Mouse (Mus musculus): ENCODE results near the gene Nrbf2. TPM values are rescaled to one million over a fixed set of nuclear protein-coding genes. Genes with fewer than 3 reads are reported as not detected.
A peak's percentile ranks its signal among the peaks of the same experiment; 100 is the strongest.

The Nrbf2 gene
- total RNA-seq, 2 experiments from 2014 or later, result 9.3 to 10.1 TPM

DNA sequence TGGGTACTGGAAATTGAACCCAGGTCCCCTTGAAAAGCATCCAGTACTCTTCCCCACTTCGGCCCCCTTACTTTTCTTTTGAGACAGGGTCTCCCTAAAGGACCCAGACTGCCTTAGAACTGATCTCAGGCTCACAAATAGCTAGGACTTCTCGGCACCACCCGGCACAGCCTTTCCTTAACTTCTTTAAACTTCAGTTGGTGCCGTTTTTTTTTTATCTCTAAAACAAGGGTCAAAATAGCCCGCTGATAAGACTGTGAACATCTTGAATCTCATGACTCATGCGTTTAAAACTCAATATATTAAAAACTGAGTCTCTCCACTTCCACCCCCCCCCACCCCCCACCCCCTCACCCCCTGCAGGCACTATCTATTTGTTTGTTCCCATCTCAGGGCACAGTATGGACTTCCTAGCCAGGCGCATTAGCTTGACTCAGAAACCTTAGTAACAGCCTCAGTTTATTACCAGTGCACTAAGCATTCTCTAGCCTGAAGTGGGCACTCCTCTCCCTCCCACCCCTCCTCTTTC, 10.9 kb upstream of the Nrbf2 start:
- no peak for DNase-seq

DNA sequence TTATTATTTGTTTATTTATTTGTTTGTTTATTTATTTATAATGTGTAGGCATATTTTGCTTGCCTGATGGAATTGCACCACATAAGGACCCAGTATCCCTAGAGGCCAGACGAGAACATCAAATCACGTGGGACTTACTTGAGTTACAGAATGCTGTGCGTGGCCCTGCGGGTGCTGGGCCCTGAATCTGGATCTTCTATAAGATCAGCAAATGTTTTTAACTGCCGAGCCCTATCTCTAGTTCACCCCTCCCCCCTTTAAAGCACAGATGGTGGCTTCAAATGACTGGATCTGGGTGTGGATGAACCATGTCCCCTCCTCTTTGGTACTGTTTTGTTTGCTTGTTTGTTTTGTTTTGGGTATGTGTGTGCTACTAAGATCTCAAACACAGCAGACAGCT, 10.2 kb upstream of the Nrbf2 start:
- no peak for DNase-seq

DNA sequence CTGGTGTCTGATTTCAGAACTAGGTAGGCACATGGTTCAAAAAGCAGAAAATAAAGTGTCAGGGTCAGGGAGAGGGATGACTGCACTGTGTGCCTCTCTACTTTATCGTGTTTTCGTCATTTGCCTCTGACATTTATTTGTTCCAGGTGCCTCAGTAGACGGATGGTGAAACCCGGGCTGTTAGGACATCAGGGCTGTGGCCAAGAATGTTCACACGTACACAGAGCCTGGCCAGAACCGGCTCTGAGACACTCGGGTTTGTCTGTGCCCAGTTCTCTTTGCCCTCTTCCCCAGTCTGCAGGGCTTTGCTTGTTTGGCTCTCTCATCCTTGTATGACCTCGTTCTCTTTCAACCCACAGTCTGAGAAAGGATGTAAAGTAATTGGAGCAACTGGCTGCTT, 6.0 kb upstream of the Nrbf2 start:
- DNase-seq, result no peak

DNA sequence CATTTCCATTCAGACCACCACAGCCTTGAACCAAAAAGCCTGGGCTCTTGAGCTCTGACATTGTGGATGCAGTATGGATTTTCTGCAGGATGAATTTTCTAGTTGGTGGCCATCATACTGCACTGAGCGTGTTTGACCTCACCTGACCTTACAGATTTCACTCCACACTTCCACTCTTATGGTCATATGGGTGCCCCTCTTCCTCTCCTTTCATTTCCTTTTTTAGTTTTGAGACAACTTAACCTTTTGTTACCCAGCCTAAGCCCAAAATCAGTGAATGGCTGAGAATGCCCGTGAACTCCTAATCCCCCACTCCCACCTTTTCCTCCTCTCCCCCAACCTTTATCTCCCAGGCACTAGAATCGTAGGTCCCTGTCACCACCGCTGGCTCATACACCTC, 5.5 kb upstream of the Nrbf2 start:
- no peak for DNase-seq

DNA sequence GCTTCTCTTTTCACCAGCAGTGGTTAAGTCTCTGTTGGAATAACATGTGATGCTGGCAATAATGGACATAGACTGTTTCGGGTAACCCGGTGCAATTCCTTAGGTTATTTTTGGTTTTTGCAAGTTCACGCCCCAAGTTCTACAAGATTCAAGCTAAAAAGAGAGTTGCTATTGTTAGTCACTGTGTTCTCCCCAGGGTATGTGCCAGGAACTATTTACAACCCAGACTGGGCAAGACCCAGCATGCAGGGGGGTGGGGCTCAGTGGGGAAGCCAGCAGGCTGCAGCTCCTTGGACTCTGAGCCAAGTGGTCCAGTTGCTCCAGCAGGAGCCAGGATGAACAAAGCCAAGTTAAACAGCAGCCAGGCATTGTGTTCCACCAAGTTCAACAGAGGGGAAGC, 2.8 kb upstream of the Nrbf2 start:
- peak; percentile 66 for DNase-seq

DNA sequence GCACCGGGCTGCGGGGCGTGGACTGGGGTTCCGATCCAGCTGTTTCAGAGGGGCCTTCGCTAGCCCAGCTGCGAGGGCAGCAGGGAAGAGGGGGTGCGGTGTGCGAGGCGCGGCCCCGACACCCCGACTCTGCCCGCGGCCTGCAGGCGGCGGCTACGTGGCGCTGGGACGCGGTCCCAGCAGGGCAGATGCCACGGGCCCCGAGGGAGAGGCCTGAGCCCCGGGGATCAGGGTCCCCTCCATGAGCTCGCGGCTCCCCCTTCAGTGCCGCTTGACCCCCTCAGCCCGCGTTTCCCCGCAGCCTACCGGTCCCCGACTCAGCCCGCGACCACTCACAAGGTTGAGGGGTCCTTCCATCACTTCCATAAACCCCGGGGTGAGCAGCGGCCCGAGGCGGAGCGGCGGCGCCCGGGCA, 337 bp downstream of the Nrbf2 start:
- DNase-seq, result peak; percentile 49

- peak; percentile 29 for DNase-seq
Measured at GRCm38 (mm10) chr10:67284311-67284710, 794 bp downstream of the Nrbf2 start.

- DNase-seq, result no peak
Measured at GRCm38 (mm10) chr10:67283516-67283915, 1.6 kb downstream of the Nrbf2 start.

DNA sequence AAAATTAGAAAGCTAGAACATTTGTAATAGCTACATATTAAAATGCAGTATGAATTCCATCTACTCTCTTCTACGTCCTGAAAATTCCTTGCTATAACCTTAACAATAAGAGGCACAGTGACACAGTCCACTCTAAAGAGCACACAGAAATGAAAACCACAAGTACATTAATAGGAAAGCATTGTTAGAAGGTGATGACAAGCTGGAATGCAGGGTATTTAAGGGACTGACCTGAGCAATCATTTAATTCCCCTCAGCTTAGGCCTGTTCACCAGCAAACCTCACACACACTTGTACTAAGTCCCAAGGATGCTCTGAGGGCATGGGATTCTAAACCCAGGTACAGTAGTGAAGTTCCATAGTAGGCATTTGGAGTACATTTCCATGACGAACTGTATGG, 2.6 kb downstream of the Nrbf2 start:
- no peak for DNase-seq

- no peak for DNase-seq
Measured at GRCm38 (mm10) chr10:67281852-67282251, 3.3 kb downstream of the Nrbf2 start.

GRCm38 (mm10) chr10:67275916-67276315, 9.2 kb downstream of the Nrbf2 start:
- no peak for DNase-seq

DNA sequence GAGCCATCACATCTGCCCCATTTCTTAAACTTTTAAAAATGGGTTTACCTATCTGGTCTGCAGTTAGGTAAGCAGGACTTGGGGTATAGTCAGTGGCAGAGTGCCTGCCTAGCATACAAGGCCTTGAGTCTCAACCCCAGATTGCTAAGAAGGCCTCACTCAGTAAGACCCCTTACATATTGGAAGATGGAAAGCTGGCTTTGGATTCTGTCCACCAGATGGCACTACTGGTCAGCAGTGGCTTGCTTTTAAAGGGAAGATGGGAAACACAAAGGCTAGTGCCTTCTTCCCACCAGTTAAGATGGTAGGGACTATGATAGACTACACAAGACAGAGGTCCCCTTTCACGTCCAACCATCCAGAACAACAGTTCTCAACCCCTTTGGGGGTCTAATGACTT, 20.3 kb downstream of the Nrbf2 start:
- DNase-seq, result peak; percentile 51

GRCm38 (mm10) chr10:67253115-67253514, 32.0 kb downstream of the Nrbf2 start:
- DNase-seq, result no peak

DNA sequence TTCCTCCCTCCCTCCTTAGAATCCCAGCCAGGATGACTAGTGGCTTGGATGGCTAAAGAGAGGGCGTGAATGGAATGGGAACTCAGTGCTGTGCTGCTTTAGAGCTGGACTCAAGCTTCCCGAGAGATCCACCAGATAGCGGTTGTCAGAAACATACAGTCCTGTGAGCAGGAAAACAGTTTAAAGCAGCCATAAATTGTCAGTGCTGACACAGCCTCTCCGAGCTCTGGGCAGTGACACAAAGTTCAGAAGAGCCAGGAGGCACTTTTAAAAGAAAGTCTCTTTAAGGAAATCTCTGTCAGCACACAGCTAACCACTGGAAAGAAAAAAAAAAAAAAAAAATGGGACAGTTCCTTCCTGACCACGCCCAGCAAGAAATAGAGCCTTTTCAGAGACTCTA, 32.8 kb downstream of the Nrbf2 start:
- DNase-seq, result no peak

DNA sequence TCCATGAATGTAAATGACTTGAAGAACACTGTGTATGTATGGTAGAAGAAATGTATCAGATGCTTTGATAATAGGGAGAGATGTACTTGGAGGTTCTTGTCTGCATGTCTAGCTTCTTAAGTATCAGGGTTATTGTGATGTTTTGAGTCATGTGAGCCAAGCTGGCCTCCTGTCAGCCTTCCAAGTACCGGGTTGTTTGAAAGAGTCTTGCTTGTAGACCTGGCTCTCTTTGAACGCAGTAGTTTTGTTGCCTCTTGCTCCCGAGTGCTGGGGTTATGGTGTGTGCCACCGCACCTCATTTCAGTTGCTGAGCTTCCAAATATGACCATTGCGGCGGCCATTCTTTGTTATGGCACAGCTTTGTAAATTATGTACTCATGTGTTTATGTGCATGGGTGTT, 34.3 kb downstream of the Nrbf2 start:
- no peak for DNase-seq

DNA sequence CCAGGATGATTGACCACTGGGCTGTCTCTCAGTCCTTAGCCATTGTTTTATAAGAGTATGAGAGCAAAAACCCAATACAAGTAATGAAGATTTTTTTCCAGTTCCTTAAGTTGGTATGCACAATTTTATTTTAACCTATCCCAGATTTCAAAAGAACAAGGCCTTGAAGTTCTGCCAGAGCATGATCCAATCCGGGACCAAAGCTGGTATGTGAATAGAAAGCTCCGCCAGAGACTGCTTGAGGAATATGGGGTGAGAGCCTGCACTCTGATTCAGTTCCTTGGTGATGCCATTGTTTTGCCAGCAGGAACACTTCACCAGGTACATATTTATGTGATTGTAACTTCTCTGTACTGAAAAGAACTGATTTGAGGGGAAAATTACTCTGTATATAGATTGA, 35.6 kb downstream of the Nrbf2 start:
- no peak for DNase-seq

DNA sequence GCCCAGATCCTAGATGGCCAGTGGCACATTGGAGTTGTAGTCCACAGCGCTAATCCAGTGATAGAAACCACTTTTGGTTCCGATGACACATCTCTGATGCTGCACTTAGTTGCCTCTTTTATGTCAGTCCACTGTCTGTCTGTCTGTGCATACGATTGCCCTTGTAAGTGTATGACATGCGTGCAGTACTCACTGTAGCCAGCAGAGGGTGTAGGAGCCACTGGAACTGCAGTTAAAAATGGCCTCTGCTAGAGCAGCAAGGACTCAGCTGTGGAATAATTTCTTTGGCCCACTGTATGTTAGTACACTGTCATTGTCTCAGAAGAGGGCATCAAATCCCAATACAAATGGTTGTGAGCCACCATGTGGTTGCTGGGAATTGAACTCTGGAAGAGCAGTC, 38.0 kb downstream of the Nrbf2 start:
- DNase-seq, result peak; percentile 53

- no peak for DNase-seq
Measured at GRCm38 (mm10) chr10:67230439-67230838, 54.7 kb downstream of the Nrbf2 start.

DNA sequence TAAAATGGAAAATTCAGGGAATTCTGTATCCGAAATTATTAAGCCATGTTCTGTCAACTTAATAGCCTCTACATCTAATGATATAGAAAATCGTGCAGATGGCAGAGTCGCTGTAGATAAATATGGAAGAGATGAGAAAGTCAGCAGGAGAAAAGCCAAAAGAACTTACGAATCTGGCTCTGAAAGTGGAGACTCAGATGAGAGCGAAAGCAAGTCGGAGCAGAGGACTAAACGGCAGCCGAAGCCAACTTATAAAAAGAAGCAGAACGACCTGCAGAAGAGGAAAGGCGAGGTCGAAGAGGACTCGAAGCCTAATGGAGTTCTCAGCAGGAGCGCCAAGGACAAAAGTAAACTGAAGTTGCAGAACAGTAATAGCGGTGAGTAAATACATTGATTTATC, 58.6 kb downstream of the Nrbf2 start:
- DNase-seq, result no peak

- peak; percentile 22 for DNase-seq
Measured at GRCm38 (mm10) chr10:67226109-67226508, 59.0 kb downstream of the Nrbf2 start.

DNA sequence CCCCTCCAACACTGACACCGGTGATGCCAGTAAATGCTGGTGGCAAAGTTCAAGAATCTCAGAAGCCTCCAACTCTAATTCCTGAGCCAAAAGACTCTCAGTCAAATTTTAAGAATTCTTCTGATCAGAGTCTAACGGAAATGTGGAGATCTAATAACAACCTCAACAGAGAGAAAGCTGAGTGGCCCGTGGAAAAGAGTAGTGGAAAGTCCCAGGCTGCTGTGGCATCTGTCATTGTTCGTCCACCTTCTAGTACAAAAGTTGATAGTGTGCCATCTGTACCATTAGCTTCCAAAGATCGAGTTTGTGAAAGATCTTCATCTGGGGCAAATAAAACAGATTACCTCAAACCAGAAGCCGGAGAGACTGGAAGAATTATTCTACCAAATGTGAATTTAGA, 59.6 kb downstream of the Nrbf2 start:
- no peak for DNase-seq

DNA sequence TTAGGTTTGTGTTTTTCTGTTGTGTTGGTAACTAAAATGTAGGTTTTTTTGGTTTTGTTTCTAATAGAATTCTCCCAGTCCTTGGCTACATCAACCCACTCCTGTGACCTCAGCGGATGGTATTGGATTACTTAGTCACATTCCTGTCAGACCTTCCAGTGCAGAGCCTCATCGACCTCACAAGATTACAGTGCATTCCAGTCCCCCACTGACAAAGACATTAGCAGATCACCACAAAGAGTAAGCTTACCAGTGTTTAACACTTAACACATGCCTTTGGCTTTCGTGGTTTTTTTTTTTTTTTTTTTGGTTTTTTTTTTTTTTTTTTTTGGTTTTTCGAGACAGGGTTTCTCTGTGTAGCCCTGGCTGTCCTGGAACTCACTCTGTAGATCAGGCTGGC, 61.2 kb downstream of the Nrbf2 start:
- no peak for DNase-seq

DNA sequence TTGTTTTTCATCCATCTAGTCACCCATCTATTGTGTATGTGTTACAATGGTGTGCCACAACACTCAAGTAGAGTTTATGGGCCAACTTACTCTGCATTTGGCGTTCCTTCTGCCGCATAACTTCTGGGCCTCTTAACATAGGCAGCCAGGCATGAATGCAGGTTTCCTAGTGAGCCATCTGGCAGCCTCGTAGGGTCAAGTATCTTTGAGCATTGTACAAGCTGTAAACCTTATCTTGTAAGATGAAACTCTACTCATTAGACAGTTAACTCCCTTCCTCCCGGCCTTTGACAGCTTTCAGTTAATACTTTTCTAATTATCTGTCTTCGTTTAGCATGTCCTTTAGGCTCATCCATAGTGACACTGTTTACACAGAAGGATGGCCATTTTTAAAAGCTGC, 63.8 kb downstream of the Nrbf2 start:
- DNase-seq, result no peak

- no peak for DNase-seq
Measured at GRCm38 (mm10) chr10:67220251-67220650, 64.9 kb downstream of the Nrbf2 start.

GRCm38 (mm10) chr10:67218873-67219565, 66.1 kb downstream of the Nrbf2 start:
- no peak for DNase-seq

Data from gastrocnemius, postnatal 10 days (tissue).